20 mouse cellular contexts compared by ENCODE assay signal in genomic region chr9:9101055-9101454, GRCm38 (mm10).
DNase-seq lines count a peak whose midpoint lies in the region; ATAC-seq and TF ChIP-seq lines count a peak whose summit lies in the region.
"Had no signal": no experiment of that assay in that cellular context is flagged by ENCODE, and none has a peak within 500 bp of the region (broad histone marks: within the 10 kb centered on the region; RNA-seq: fewer than 3 reads in every experiment).

No protein-coding gene starts in this region.

- H3K36me3 ChIP-seq in lung, embryonic 14.5 days (ENCODE audit: insufficient read depth), result no peaks in the 10 kb centered on the region
- H3K36me3 ChIP-seq: forebrain, embryonic 12.5 days; heart, embryonic 13.5 days; hindbrain, embryonic 12.5 days; kidney, embryonic 15.5 days; midbrain, embryonic 15.5 days had no signal

- no peak for ATAC-seq in lung, embryonic 14.5 days (ENCODE audit: insufficient read depth)
- ATAC-seq: activated CD4-positive, CD25-positive, alpha-beta regulatory T cell, adult 4 months; intestine, postnatal 0 days had no signal

- H3K4me1 ChIP-seq in lung, embryonic 14.5 days (ENCODE audit: insufficient read depth), result no peaks in the 10 kb centered on the region
- H3K4me1 ChIP-seq: forebrain, embryonic 12.5 days; heart, embryonic 13.5 days; hindbrain, embryonic 12.5 days; midbrain, embryonic 15.5 days had no signal

- H3K4me3 ChIP-seq in lung, embryonic 14.5 days (ENCODE audit: low read depth, low read length), result no peak overlapping the region
- H3K4me3 ChIP-seq: forebrain, embryonic 12.5 days; heart, adult 2 months; heart, embryonic 13.5 days; hindbrain, embryonic 12.5 days; kidney, embryonic 15.5 days; midbrain, embryonic 15.5 days had no signal

- H3K27me3 ChIP-seq in lung, embryonic 14.5 days (ENCODE audit: insufficient read depth, low read length), result no peaks in the 10 kb centered on the region
- H3K27me3 ChIP-seq: forebrain, embryonic 12.5 days; heart, embryonic 13.5 days; hindbrain, embryonic 12.5 days; kidney, embryonic 15.5 days; midbrain, embryonic 15.5 days had no signal

- WGBS in lung, embryonic 14.5 days, result 72% methylated on average over 4 of the region's 4 CpGs

- DNase-seq in gastrocnemius, postnatal 10 days, result peak; percentile 15
- no peak for DNase-seq in gastrocnemius, adult 18-20 months (ENCODE audit: low spot score)
- DNase-seq in lung, embryonic 14.5 days, result peak; percentile 37
- DNase-seq in lung, postnatal 36 days, result no peak
- peak; percentile 29 for DNase-seq in brain, adult 2 months (ENCODE audit: low read depth, low spot score)
- peak; percentile 50 for DNase-seq in skeletal muscle tissue, adult 2 months (ENCODE audit: low read depth, low spot score)
- DNase-seq in ovary, postnatal 10 days (ENCODE audit: low spot score), result no peak
- DNase-seq: adrenal gland, adult 8-10 months; cerebellum, adult 18-20 months; cerebellum, postnatal 36 days; heart, adult 2 months; kidney, postnatal 4 days; spleen, adult 18-20 months had no signal

- TF ChIP-seq CTCF in lung, embryonic 14.5 days (IDR thresholded peaks at IDR 0.05; ENCODE audit: low read depth), result no peak

- H3K27ac ChIP-seq in lung, embryonic 14.5 days (ENCODE audit: low read depth), result no peak overlapping the region
- H3K27ac ChIP-seq: forebrain, embryonic 12.5 days; heart, adult 2 months; heart, embryonic 13.5 days; hindbrain, embryonic 12.5 days; kidney, embryonic 15.5 days; midbrain, embryonic 15.5 days had no signal

- H3K9ac ChIP-seq in lung, embryonic 14.5 days, result no peak overlapping the region
- H3K9ac ChIP-seq: forebrain, embryonic 12.5 days; heart, embryonic 13.5 days; hindbrain, embryonic 12.5 days; kidney, embryonic 15.5 days; midbrain, embryonic 15.5 days had no signal

- no peaks in the 10 kb centered on the region for H3K9me3 ChIP-seq in lung, embryonic 14.5 days (ENCODE audit: low read depth, low read length)
- H3K9me3 ChIP-seq: forebrain, embryonic 12.5 days; heart, embryonic 13.5 days; hindbrain, embryonic 12.5 days; kidney, embryonic 15.5 days; midbrain, embryonic 15.5 days had no signal

- no peak overlapping the region for H3K4me2 ChIP-seq in lung, embryonic 14.5 days
- H3K4me2 ChIP-seq: forebrain, embryonic 12.5 days; heart, embryonic 13.5 days; hindbrain, embryonic 12.5 days; kidney, embryonic 15.5 days; midbrain, embryonic 15.5 days had no signal

Comparison
In these comparisons a context has a peak if more than half of its experiments do, and no peak if none do; other contexts are left out.
1. DNase-seq: peak in gastrocnemius, postnatal 10 days (single experiment), lung, embryonic 14.5 days (single experiment), brain, adult 2 months (single experiment) and skeletal muscle tissue, adult 2 months (single experiment); none in gastrocnemius, adult 18-20 months (single experiment), lung, postnatal 36 days (single experiment) and ovary, postnatal 10 days (single experiment).